9 mouse cellular contexts compared by ENCODE assay signal in the genomic region with DNA sequence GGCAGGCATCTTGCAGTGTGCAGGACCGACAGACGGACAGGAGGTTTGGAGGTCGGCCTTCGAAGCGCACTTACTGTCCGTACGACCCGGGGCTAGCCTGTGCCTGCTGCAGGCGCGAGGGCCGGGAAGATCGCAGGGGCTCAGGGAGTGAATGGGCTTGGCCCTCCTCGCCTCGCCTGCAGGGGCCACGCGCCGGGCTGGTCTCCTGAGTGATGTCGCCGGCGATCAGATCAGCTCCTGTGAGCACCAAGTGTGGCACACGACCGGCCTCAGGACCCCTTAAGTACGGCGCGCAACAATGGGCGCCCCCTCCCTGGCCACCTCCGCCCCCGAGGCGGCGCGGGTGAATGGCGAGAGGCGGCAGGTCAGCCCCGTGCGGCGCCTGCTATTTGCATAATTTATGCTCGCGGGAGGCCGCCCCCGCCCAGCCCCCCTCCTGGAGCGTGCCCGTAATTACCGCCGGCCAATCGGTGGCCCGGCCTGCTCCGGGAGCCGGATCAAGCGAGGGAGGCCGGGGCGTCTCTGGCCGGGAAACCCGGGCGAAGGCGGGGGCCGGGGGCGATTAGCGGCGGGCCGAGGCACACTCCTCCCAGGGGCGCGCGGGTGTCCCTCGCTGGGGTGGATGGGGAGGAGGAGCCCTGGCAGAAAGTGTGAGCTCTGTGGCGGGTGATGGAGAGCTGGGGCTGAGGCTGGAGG. TPM values are rescaled to one million over a fixed set of nuclear protein-coding genes. Genes with fewer than 3 reads are reported as not detected.
DNase-seq lines count a peak whose midpoint lies in the region; ATAC-seq lines count a peak whose summit lies in the region.
"Had no signal": no experiment of that assay in that cellular context is flagged by ENCODE, and none has a peak within 500 bp of the region (broad histone marks: within the 10 kb centered on the region; RNA-seq: fewer than 3 reads in every experiment).

A gene (minus strand): TSS at position 240 of the 696 bp plus-strand sequence.

- H3K27me3 ChIP-seq in forebrain, embryonic 10.5 days (ENCODE audit: poor library complexity, severe bottlenecking) = peaks cover 100% of the 10 kb centered on the region
- peaks cover 98% of the 10 kb centered on the region for H3K27me3 ChIP-seq in midbrain, embryonic 13.5 days

- H3K9ac ChIP-seq in midbrain, embryonic 13.5 days (replicated peaks) = peak within 1 kb of the TSS; percentile 45

- H3K9me3 ChIP-seq in forebrain, embryonic 10.5 days = no peaks in the 10 kb centered on the region
- H3K9me3 ChIP-seq in midbrain, embryonic 13.5 days = no peaks in the 10 kb centered on the region

- peaks cover 77% of the 10 kb centered on the region for H3K4me1 ChIP-seq in forebrain, embryonic 10.5 days
- peaks cover 68% of the 10 kb centered on the region for H3K4me1 ChIP-seq in midbrain, embryonic 13.5 days (replicated peaks)

- no peaks in the 10 kb centered on the region for H3K36me3 ChIP-seq in forebrain, embryonic 10.5 days (replicated peaks)
- no peaks in the 10 kb centered on the region for H3K36me3 ChIP-seq in midbrain, embryonic 13.5 days

- DNase-seq in gastrocnemius, postnatal 10 days = peak; percentile 25
- DNase-seq in gastrocnemius, postnatal 14 days = no peak
- DNase-seq in ES-CJ7 (ENCODE audit: low read depth, low spot score) = peak; percentile 80
- DNase-seq in forebrain, embryonic 10.5 days (ENCODE audit: extremely low spot score, low spot score) = peak; percentile 84
- DNase-seq in kidney, postnatal 14 days = peak; percentile 21
- no peak for DNase-seq in natural killer cell, adult 2 months (ENCODE audit: low spot score in 2 of 2)
- no peak for DNase-seq in gastrocnemius, adult 18-20 months (ENCODE audit: low spot score)

- H3K27ac ChIP-seq in forebrain, embryonic 10.5 days = peak within 1 kb of the TSS; percentile 82
- peak within 1 kb of the TSS; percentile 76 for H3K27ac ChIP-seq in midbrain, embryonic 13.5 days

- H3K4me3 ChIP-seq in forebrain, embryonic 10.5 days = peak within 1 kb of the TSS; percentile 47
- peak within 1 kb of the TSS; percentile 38 for H3K4me3 ChIP-seq in midbrain, embryonic 13.5 days (replicated peaks)
- H3K4me3 ChIP-seq: erythroblast, embryonic 14.5 days had no signal

- peak; percentile 81 for ATAC-seq in midbrain, embryonic 13.5 days

- 1% methylated on average over 65 of the region's 65 CpGs for WGBS in forebrain, embryonic 10.5 days
- under 1% methylated on average over 65 of the region's 65 CpGs for WGBS in midbrain, embryonic 13.5 days

- intact Hi-C loops in gastrocnemius, postnatal 14 days (cut with DNase I; ENCODE audit: low total_unique reads) = no loop called here

- peak within 1 kb of the TSS; percentile 64 for H3K4me2 ChIP-seq in midbrain, embryonic 13.5 days (replicated peaks)

RNA-seq across cellular contexts. Expression of the gene that starts here (rescaled TPM):
- total RNA-seq in gastrocnemius, postnatal 10 days (2021) = not detected
- not detected for total RNA-seq in gastrocnemius, postnatal 14 days (2021)
- 13.5 and 18.5 TPM in 2 replicates for polyA plus RNA-seq in forebrain, embryonic 10.5 days (2016; fragmentation: Nextera tagmentation; extraction: Ambion mirVana)
- 12.0 and 15.8 TPM in 2 replicates for polyA plus RNA-seq in midbrain, embryonic 13.5 days (2015; fragmentation: Nextera tagmentation; extraction: Ambion mirVana)
- not detected for total RNA-seq in gastrocnemius, adult 18-20 months (2021)
- polyA plus RNA-seq: erythroblast, embryonic 14.5 days had no signal

Comparison
In these comparisons a context has a peak if more than half of its experiments do, and no peak if none do; other contexts are left out.
1. Peak in DNase-seq in gastrocnemius, postnatal 10 days; RNA of the gene not detected or under 1 TPM.
2. DNase-seq: peak in ES-CJ7 (single experiment), forebrain, embryonic 10.5 days (single experiment) and kidney, postnatal 14 days (single experiment); none in gastrocnemius, postnatal 14 days (single experiment), natural killer cell, adult 2 months (0 of 2) and gastrocnemius, adult 18-20 months (single experiment).